Mouse (Mus musculus): ENCODE data around the gene Nmnat2. TPM values are rescaled to one million over a fixed set of nuclear protein-coding genes. Genes with fewer than 3 reads are reported as not detected.

Gene Nmnat2
- total and polyA plus RNA-seq, 3 experiments: 1.3 to 2.8 TPM; not detected in 1

- TF ChIP-seq MYB (IDR thresholded peaks at IDR 0.05; ENCODE audit: low read depth, low read length) (no peak), ZNF384 (IDR thresholded peaks at IDR 0.05; ENCODE audit: low read depth, low read length) (no peak), USF1 (IDR thresholded peaks at IDR 0.05; ENCODE audit: low read depth, low read length) (no peak), MAZ (IDR thresholded peaks at IDR 0.05; ENCODE audit: low read depth, low read length) (no peak), SIN3A (IDR thresholded peaks at IDR 0.05; ENCODE audit: low read length) (no peak), MXI1 (IDR thresholded peaks at IDR 0.05; ENCODE audit: low read depth, low read length) (no peak), CTCF (IDR thresholded peaks at IDR 0.05 in 2 of 3, conservative IDR thresholded peaks at IDR 0.05 in 1 of 3; ENCODE audit: control insufficient read depth in 1 of 3, insufficient read depth in 1 of 3, low read depth in 2 of 3, low read length in 3 of 3, poor library complexity in 1 of 3, severe bottlenecking in 1 of 3) (no peak), GATA1 (IDR thresholded peaks at IDR 0.05; ENCODE audit: low read depth, low read length) (no peak), MEF2A (IDR thresholded peaks at IDR 0.05; ENCODE audit: extremely low read depth, insufficient replicate concordance, low read depth, low read length, poor library complexity, severe bottlenecking) (no peak), TCF12 (IDR thresholded peaks at IDR 0.05; ENCODE audit: low read depth, low read length) (no peak), JUND (IDR thresholded peaks at IDR 0.05; ENCODE audit: low read depth, low read length) (no peak), ZC3H11A (IDR thresholded peaks at IDR 0.05; ENCODE audit: low read depth, low read length) (no peak), MYC (IDR thresholded peaks at IDR 0.05; ENCODE audit: low read depth, low read length) (no peak), POLR2AphosphoS2 (IDR thresholded peaks at IDR 0.05; ENCODE audit: low read length) (no peak)
- H3K79me2 ChIP-seq (ENCODE audit: control insufficient read depth, insufficient read depth, low read length, poor library complexity): no peaks in the 10 kb centered on the region
- DNase-seq (ENCODE audit: low read depth, low spot score): no peak
Observed at GRCm38 (mm10) chr1:153152594-153152993, 197.8 kb downstream of the Nmnat2 start.

GRCm38 (mm10) chr1:153153619-153154137, 198.9 kb downstream of the Nmnat2 start:
- peak; percentile 40 for DNase-seq (ENCODE audit: low read depth, low spot score)
- Histone ChIP-seq H3K27ac (ENCODE audit: control insufficient read depth, low read depth, low read length) (no peak overlapping the region), H3K9ac (ENCODE audit: control insufficient read depth, low read depth, low read length, poor library complexity, severe bottlenecking) (no peak overlapping the region), H3K79me2 (ENCODE audit: control insufficient read depth, insufficient read depth, low read length, poor library complexity) (no peaks in the 10 kb centered on the region), H3K27me3 (ENCODE audit: control insufficient read depth in 1 of 2, insufficient read depth in 2 of 2, low read length in 2 of 2) (peaks cover 8 to 9% of the 10 kb centered on the region in 2 experiments), H3K4me3 (ENCODE audit: control insufficient read depth in 1 of 2, insufficient read depth in 1 of 2, low read depth in 2 of 2, low read length in 2 of 2) (no peak overlapping the region), H3K9me3 (replicated peaks; ENCODE audit: insufficient read depth, low read length) (no peaks in the 10 kb centered on the region), H3K36me3 (ENCODE audit: control insufficient read depth in 1 of 2, insufficient read depth in 2 of 2, low read length in 2 of 2) (no peaks in the 10 kb centered on the region), H3K4me1 (ENCODE audit: control insufficient read depth in 1 of 2, insufficient read depth in 2 of 2, low read length in 2 of 2) (no peaks in the 10 kb centered on the region)
- TF ChIP-seq USF1 (IDR thresholded peaks at IDR 0.05; ENCODE audit: low read depth, low read length) (no peak), KAT2A (conservative IDR thresholded peaks at IDR 0.05; ENCODE audit: low read depth, low read length) (no peak), GATA1 (IDR thresholded peaks at IDR 0.05; ENCODE audit: low read depth, low read length) (no peak), ELF1 (IDR thresholded peaks at IDR 0.05; ENCODE audit: low read depth, low read length) (no peak), UBTF (IDR thresholded peaks at IDR 0.05; ENCODE audit: borderline replicate concordance, insufficient read depth, low read depth, low read length) (no peak)

More at GRCm38 (mm10) chr1:153152594-153152993, 197.8 kb downstream of the Nmnat2 start:
- Histone ChIP-seq H3K27ac (ENCODE audit: control insufficient read depth, low read depth, low read length) (no peak overlapping the region), H3K4me3 (ENCODE audit: control insufficient read depth in 1 of 2, insufficient read depth in 1 of 2, low read depth in 2 of 2, low read length in 2 of 2) (no peak overlapping the region), H3K9ac (ENCODE audit: control insufficient read depth, low read depth, low read length, poor library complexity, severe bottlenecking) (no peak overlapping the region), H3K4me1 (ENCODE audit: control insufficient read depth in 1 of 2, insufficient read depth in 2 of 2, low read length in 2 of 2) (no peaks in the 10 kb centered on the region), H3K9me3 (replicated peaks; ENCODE audit: insufficient read depth, low read length) (no peaks in the 10 kb centered on the region), H3K27me3 (ENCODE audit: control insufficient read depth in 1 of 2, insufficient read depth in 2 of 2, low read length in 2 of 2) (peaks cover 4 to 6% of the 10 kb centered on the region in 2 experiments), H3K36me3 (ENCODE audit: control insufficient read depth in 1 of 2, insufficient read depth in 2 of 2, low read length in 2 of 2) (no peaks in the 10 kb centered on the region)

Measured in MEL (cell line).